Mouse (Mus musculus): Measurements from ENCODE around the gene Heyl.
"Not testable (repeated sequence)": the region's sequence is repeated elsewhere in the genome, so short reads cannot be mapped to it uniquely, and the experiment has no call there.

The Heyl gene

DNA sequence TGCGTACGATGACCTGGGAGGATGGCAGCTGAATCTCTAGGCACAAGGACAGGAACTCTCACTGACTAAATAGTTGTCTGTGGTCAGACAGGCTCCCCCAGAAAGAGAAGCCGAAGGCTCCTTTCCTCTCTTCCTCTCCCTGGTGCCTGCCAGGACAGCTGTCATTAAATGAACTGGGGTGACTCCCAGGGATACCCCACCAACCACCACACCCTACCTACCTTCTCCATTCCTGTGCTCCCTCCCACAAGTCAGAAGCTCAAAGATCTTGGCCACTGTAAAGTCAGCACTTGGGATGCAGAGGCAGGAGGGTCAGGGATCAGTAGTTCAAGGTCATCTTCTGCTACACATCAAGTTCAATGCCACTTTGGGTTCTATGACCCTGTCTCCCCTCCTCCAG lies 515 bp upstream of the Heyl start:
- DNase-seq (ENCODE audit: low spot score), result no peak

GRCm38 (mm10) chr4:123235835-123236430 lies 2.6 kb downstream of the Heyl start:
- DNase-seq (ENCODE audit: low spot score), result no peak

GRCm38 (mm10) chr4:123236431-123237031 lies 3.2 kb downstream of the Heyl start:
- no peak for DNase-seq (ENCODE audit: low spot score)

GRCm38 (mm10) chr4:123237386-123238266 lies 4.3 kb downstream of the Heyl start:
- no peak for DNase-seq (ENCODE audit: low spot score)

- DNase-seq (ENCODE audit: low spot score), result peak; percentile 49
Observed at GRCm38 (mm10) chr4:123239361-123240203, 6.2 kb downstream of the Heyl start.

GRCm38 (mm10) chr4:123246221-123246620 lies 12.9 kb downstream of the Heyl start:
- no peak for DNase-seq (ENCODE audit: low spot score)

DNA sequence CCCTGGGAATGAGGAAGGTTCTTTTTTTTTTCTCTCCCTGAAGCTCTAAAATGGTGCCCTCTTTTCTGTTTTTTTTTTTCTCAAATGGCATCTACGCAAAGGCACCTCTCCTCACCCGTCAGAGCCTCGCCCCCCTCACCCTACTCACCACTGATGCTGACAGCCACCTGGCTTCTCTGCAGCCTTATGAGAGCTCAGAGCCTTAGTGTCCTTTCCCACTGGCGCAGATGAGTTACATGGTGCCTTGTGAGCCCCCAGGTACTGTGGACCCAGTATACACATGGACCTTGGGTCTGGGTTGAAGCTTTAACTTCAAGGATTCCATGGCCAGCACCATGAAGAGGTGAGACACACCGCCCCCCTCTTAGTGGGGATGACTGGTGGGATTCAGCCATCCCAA lies 13.3 kb downstream of the Heyl start:
- DNase-seq (ENCODE audit: low spot score), result no peak

- no peak for DNase-seq (ENCODE audit: low spot score)
Observed at GRCm38 (mm10) chr4:123247147-123247880, 14.0 kb downstream of the Heyl start.

DNA sequence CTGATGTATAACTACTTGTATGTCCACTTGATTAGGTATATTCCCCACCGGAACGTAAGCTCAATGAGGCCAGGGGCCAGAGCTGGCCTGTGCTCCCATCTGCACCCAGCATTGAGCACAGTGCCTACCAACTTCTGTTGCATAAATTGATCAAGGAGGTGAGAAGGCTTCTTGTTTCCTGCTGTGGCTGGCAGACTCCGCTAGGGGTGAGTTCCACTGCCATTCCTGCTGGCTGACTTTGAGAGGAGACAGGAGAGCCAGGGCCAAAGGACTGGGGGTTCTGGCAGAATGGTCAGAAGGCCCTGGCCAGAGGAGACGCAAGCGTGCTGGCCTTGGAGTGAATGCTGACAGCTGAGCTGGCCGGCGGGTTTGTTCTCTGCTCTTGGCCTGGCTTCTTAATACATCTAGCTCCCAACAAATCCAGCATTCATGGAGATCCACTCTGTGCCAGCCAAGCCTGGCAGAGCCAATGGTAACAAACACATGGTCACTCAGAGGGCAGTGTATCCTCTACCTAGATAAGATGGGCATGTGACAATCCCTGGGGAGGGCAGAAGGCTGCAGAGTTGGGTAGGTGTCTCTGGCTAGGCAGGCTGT lies 15.7 kb downstream of the Heyl start:
- no peak for DNase-seq (ENCODE audit: low spot score)

GRCm38 (mm10) chr4:123252214-123252613 lies 18.9 kb downstream of the Heyl start:
- DNase-seq (ENCODE audit: low spot score), result no peak

DNA sequence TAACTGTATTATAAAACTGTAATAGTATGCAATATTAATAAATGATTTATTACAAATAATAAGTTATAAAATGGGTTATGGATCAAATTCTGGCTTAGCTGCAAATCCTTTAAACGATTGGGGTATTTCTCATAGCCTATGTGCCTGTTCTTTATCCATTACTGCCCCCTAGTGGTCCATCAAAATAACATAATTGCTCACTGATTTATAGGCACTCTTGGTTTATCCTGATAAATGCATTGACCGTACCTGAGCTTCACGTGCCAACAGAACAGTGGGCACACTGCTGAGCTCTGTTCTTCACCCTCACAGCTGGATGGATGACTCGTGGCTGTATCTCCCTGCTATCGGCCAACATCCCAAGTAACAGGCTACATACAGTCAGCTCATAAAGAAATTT lies 21.3 kb downstream of the Heyl start:
- DNase-seq (ENCODE audit: low spot score), result no peak

- DNase-seq (ENCODE audit: low spot score), result no peak
Observed at GRCm38 (mm10) chr4:123260071-123260746, 26.9 kb downstream of the Heyl start.

DNA sequence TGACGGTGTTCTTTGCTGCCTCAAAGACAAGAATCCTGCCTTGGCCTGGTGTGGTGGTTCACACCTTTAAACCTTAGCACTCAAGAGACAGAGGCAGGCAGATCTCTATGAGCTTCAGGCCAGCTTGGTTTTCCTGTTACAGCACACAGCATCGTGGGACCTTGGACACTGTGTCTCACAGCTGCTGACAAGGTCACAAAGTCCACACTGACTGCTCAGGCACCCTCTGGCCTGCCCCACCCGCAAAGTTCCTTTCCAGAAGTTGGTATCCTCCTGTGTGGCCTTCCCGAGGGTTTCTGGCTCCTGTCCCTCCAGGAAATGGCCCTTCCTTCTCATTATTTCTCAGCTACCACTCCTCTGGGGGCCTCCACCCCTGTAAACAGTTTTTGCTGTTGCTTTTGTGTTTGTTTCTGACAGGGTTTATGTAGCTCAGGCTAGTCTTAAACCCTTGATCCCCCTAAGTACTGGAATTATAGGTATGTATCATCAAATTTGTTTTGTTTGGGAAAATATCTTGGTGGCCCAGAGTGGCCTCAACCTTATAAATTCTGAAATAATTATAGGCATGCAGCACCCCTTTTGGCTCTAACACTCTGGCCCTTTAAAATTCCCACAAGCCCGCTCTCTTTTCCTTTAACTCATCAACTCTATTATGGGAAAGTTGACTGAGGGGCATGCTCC lies 28.5 kb downstream of the Heyl start, which contains the start of gene Pabpc4:
Gene Pabpc4, plus strand, starts transcription at position 631 of the 681 bp plus-strand sequence.
- peak; percentile 24 for DNase-seq (ENCODE audit: low spot score)

GRCm38 (mm10) chr4:123271063-123271462 lies 37.7 kb downstream of the Heyl start:
- DNase-seq (ENCODE audit: low spot score), result no peak

DNA sequence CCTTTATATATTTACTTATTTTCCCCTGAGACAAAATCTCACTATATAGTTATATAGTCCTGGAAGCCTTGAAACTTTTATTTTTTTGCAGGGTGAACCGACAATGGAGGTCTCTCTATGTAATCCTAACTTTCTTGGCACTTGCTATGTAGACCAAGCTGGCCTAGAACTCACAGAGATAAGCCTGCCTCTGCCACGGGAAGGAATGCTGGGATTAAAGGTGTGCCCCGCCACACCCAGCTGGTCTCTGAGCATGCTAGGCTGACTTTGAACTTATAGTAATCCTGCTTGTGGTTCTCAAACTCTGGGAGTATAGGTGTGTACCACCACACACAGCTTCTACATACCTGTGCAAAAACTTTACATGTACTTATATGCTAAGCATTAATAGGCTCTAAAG lies 46.8 kb downstream of the Heyl start:
- DNase-seq (ENCODE audit: low spot score), result no peak

DNA sequence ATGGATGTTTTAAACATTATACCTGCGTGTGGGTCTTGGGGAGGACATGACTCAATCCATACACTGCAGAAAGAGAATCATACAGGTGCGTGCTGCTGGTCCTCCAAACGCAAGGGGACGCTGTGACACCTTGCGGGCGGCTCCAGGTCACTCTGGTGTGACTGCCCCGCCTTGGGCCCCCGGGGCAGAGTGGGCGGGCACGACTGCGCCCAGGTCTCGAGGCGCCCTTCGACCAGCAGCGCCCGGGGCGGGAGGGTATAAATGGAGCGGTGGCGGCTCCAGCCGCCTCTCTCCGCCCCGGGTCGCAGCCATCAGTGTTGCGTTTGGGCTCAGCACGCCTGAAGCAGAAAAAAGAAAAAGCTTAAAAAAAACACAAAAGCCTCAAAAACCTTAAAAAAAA lies 49.1 kb downstream of the Heyl start:
- DNase-seq (ENCODE audit: low spot score), result peak; percentile 93

- DNase-seq (ENCODE audit: low spot score), result not testable (repeated sequence)
Observed at GRCm38 (mm10) chr4:123282915-123283674, 49.7 kb downstream of the Heyl start.

DNA sequence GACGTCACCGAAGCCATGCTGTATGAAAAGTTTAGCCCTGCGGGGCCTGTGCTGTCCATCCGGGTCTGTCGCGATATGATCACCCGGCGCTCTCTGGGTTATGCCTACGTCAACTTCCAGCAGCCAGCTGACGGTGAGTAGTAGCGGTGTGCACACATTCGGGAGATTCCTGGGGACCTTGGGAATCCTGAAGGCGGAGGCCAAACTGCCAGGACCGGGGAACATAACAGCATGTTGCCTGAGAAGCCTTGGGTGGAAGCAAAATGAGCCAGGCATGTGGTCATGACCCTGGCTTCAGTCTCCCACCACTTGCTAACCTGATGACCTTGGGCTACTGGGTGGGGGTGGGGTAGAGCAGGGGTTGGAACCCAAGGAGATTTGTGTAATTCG lies 50.3 kb downstream of the Heyl start:
- peak; percentile 53 for DNase-seq (ENCODE audit: low spot score)
